Mouse (Mus musculus) lung, postnatal 0 days (tissue): ENCODE results near the gene Ccdc107.

ENCODE experiments used
- CTCF ChIP-seq: IDR thresholded peaks from 2 replicates; pipeline ENCODE4 v1.5.1; 2016; ENCODE audit warnings: antibody characterized with exemption, mild to moderate bottlenecking
- EP300 ChIP-seq: IDR thresholded peaks from 2 replicates; pipeline ENCODE4 v1.6.1; 2016; ENCODE audit warnings: antibody characterized with exemption, mild to moderate bottlenecking, control low read depth

DNA sequence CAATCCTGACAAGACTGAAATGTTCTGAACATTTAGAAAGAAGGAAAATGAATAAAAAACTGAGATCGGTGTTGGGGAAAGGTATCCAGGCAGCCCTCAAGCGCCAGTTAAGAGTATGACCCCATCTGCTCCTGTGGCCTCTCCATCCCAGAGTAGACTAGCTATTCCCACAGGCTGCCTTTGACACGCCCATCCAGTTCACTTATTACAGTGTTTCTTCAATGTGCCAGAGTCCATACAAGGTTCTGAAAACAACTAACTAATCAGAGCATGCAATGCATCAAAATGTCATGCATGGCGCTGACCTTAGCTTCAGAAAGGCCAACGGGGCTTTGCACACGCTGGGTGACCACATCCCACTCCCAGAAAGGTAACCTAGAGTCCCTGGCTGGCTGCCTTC is 10.8 kb downstream of the Ccdc107 start:
- TF ChIP-seq CTCF: no peak
- TF ChIP-seq EP300: no peak
